ENCODE assay signal across 31 mouse cellular contexts in the genomic region with DNA sequence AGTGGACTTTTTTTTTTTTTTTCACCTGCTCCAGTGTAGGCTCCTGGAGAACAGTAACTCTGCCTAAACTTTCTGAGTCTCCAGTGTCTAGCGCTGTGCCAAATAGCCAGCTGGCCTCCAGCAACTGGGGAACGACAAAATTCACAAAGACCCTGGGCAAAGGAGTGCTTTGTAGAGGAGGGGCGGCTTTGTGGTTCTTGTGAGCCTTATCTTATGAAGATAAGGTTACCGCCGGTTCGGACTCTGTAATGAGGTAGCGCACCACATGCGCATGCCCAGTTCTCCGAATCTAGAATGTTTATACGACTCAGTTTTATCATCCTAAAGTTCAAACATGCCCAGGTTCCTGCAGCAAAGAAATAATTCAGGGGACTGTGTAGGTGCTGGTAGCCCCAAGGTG.
A peak's percentile ranks its signal among the peaks of the same experiment; 100 is the strongest.
DNase-seq lines count a peak whose midpoint lies in the region; ATAC-seq and TF ChIP-seq lines count a peak whose summit lies in the region.
"Had no signal": no experiment of that assay in that cellular context is flagged by ENCODE, and none has a peak within 500 bp of the region (broad histone marks: within the 10 kb centered on the region; RNA-seq: fewer than 3 reads in every experiment).

No protein-coding gene starts in this region.

- H3K9ac ChIP-seq in heart, embryonic 15.5 days: no peak overlapping the region
- no peak overlapping the region for H3K9ac ChIP-seq in midbrain, embryonic 11.5 days (ENCODE audit: low read length)
- H3K9ac ChIP-seq in midbrain, embryonic 16.5 days (ENCODE audit: low read depth, low read length): no peak overlapping the region
- H3K9ac ChIP-seq in stomach, postnatal 0 days (ENCODE audit: low read length): no peak overlapping the region
- H3K9ac ChIP-seq: embryonic facial prominence, embryonic 13.5 days; forebrain, postnatal 0 days; limb, embryonic 15.5 days; liver, embryonic 13.5 days; midbrain, embryonic 12.5 days; neural tube, embryonic 13.5 days had no signal

- H3K27me3 ChIP-seq in heart, embryonic 10.5 days (ENCODE audit: insufficient read depth, poor library complexity, severe bottlenecking): no peaks in the 10 kb centered on the region
- no peaks in the 10 kb centered on the region for H3K27me3 ChIP-seq in heart, embryonic 15.5 days
- no peaks in the 10 kb centered on the region for H3K27me3 ChIP-seq in midbrain, embryonic 11.5 days (ENCODE audit: control insufficient read depth, insufficient read depth, low read length)
- no peaks in the 10 kb centered on the region for H3K27me3 ChIP-seq in midbrain, embryonic 16.5 days (ENCODE audit: control insufficient read depth, insufficient read depth, low read depth, low read length)
- H3K27me3 ChIP-seq in stomach, postnatal 0 days (ENCODE audit: control insufficient read depth, insufficient read depth, low read length): no peaks in the 10 kb centered on the region
- H3K27me3 ChIP-seq: CH12.LX; embryonic facial prominence, embryonic 13.5 days; limb, embryonic 15.5 days; liver, embryonic 13.5 days; midbrain, embryonic 12.5 days; neural tube, embryonic 13.5 days had no signal

- WGBS in heart, embryonic 10.5 days: 32% methylated on average over 10 of the region's 10 CpGs
- WGBS in heart, embryonic 15.5 days: 27% methylated on average over 10 of the region's 10 CpGs
- WGBS in midbrain, embryonic 11.5 days: 91% methylated on average over 10 of the region's 10 CpGs
- 94% methylated on average over 10 of the region's 10 CpGs for whole genome bisulfite sequencing in midbrain, embryonic 16.5 days
- 51% methylated on average over 10 of the region's 10 CpGs for WGBS in stomach, postnatal 0 days

- H3K4me1 ChIP-seq in heart, embryonic 10.5 days: peaks cover 24% of the 10 kb centered on the region; the same call in 1 of the 2 replicates
- H3K4me1 ChIP-seq in heart, embryonic 15.5 days (replicated peaks): peaks cover 14% of the 10 kb centered on the region
- H3K4me1 ChIP-seq in midbrain, embryonic 11.5 days (ENCODE audit: control insufficient read depth, insufficient read depth, low read length): no peaks in the 10 kb centered on the region
- peaks cover 8% of the 10 kb centered on the region for H3K4me1 ChIP-seq in midbrain, embryonic 16.5 days (ENCODE audit: control insufficient read depth, insufficient read depth, low read length)
- no peaks in the 10 kb centered on the region for H3K4me1 ChIP-seq in stomach, postnatal 0 days (replicated peaks; ENCODE audit: control insufficient read depth, insufficient read depth)
- H3K4me1 ChIP-seq: embryonic facial prominence, embryonic 13.5 days; liver, embryonic 13.5 days; midbrain, embryonic 12.5 days; neural tube, embryonic 13.5 days had no signal

- no peaks in the 10 kb centered on the region for H3K9me3 ChIP-seq in heart, embryonic 10.5 days
- H3K9me3 ChIP-seq in heart, embryonic 15.5 days (replicated peaks): no peaks in the 10 kb centered on the region
- no peaks in the 10 kb centered on the region for H3K9me3 ChIP-seq in midbrain, embryonic 11.5 days (ENCODE audit: control insufficient read depth, low read length)
- H3K9me3 ChIP-seq in midbrain, embryonic 16.5 days (replicated peaks; ENCODE audit: control insufficient read depth, low read length, poor library complexity, severe bottlenecking): no peaks in the 10 kb centered on the region
- H3K9me3 ChIP-seq in stomach, postnatal 0 days (ENCODE audit: control insufficient read depth, low read length): no peaks in the 10 kb centered on the region
- H3K9me3 ChIP-seq: embryonic facial prominence, embryonic 13.5 days; limb, embryonic 10.5 days; limb, embryonic 15.5 days; liver, embryonic 13.5 days; neural tube, embryonic 13.5 days had no signal

- peak overlapping the region; percentile 51 for H3K4me2 ChIP-seq in heart, embryonic 15.5 days
- no peak overlapping the region for H3K4me2 ChIP-seq in midbrain, embryonic 11.5 days
- no peak overlapping the region for H3K4me2 ChIP-seq in midbrain, embryonic 16.5 days (ENCODE audit: low read length)
- peak overlapping the region; percentile 29; the same call in 1 of the 2 replicates for H3K4me2 ChIP-seq in stomach, postnatal 0 days (replicated peaks; ENCODE audit: low read depth)
- H3K4me2 ChIP-seq: embryonic facial prominence, embryonic 13.5 days; limb, embryonic 15.5 days; liver, embryonic 13.5 days; midbrain, embryonic 12.5 days; neural tube, embryonic 13.5 days had no signal

- peak overlapping the region; percentile 29 for H3K4me3 ChIP-seq in heart, embryonic 10.5 days
- H3K4me3 ChIP-seq in heart, embryonic 15.5 days: peak overlapping the region; percentile 35
- H3K4me3 ChIP-seq in midbrain, embryonic 11.5 days (ENCODE audit: low read depth, low read length): no peak overlapping the region
- no peak overlapping the region for H3K4me3 ChIP-seq in midbrain, embryonic 16.5 days (ENCODE audit: low read depth, low read length)
- no peak overlapping the region for H3K4me3 ChIP-seq in stomach, postnatal 0 days (ENCODE audit: low read depth, low read length)
- H3K4me3 ChIP-seq: embryonic facial prominence, embryonic 13.5 days; erythroblast, embryonic 14.5 days; limb, embryonic 10.5 days; limb, embryonic 15.5 days; liver, embryonic 13.5 days; midbrain, embryonic 12.5 days; neural tube, embryonic 13.5 days had no signal

- TF ChIP-seq CTCF in stomach, postnatal 0 days (IDR thresholded peaks at IDR 0.05; ENCODE audit: low read depth): no peak

- DNase-seq in heart, embryonic 10.5 days (ENCODE audit: low spot score): no peak
- DNase-seq in heart, adult 9 months (ENCODE audit: low spot score in 2 of 2): no peak
- DNase-seq in heart, adult 18-20 months: no peak
- peak; percentile 71 for DNase-seq in midbrain, embryonic 11.5 days (ENCODE audit: low spot score, missing footprints)
- DNase-seq in stomach, postnatal 0 days (ENCODE audit: low spot score): peak; percentile 24
- DNase-seq in layer of hippocampus, adult 9-10 months (ENCODE audit: low spot score): no peak
- DNase-seq: adrenal gland, adult 2 months; adrenal gland, postnatal 36 days; cerebellum, adult 18-20 months; cerebellum, postnatal 10 days; forebrain, postnatal 0 days; kidney, adult 9 months; kidney, postnatal 10 days; layer of hippocampus, adult 9-11 months; liver, embryonic 13.5 days; lung, adult 2 months; lung, postnatal 36 days; right cerebral cortex, postnatal 4 days; thymus, adult 2 months; thymus, postnatal 4 days had no signal

- no peak for TF ChIP-seq EP300 in stomach, postnatal 0 days (optimal IDR thresholded peaks at IDR 0.05)

- ATAC-seq in heart, embryonic 15.5 days (replicated peaks; ENCODE audit: insufficient number of reproducible peaks, insufficient read depth, low FRiP score, low read depth): no peak
- ATAC-seq in midbrain, embryonic 11.5 days (ENCODE audit: low FRiP score): no peak
- ATAC-seq in midbrain, embryonic 16.5 days: no peak
- ATAC-seq in stomach, postnatal 0 days (ENCODE audit: low FRiP score, low TSS enrichment): no peak
- ATAC-seq: activated CD4-positive, CD25-positive, alpha-beta regulatory T cell, adult 4 months; forebrain, postnatal 0 days; hindbrain, embryonic 16.5 days had no signal

- H3K36me3 ChIP-seq in heart, embryonic 10.5 days: peaks cover 12% of the 10 kb centered on the region; the same call in 1 of the 2 replicates
- H3K36me3 ChIP-seq in heart, embryonic 15.5 days: no peaks in the 10 kb centered on the region
- no peaks in the 10 kb centered on the region for H3K36me3 ChIP-seq in midbrain, embryonic 11.5 days (ENCODE audit: control insufficient read depth, insufficient read depth, low read length)
- H3K36me3 ChIP-seq in midbrain, embryonic 16.5 days (ENCODE audit: control insufficient read depth, insufficient read depth, low read length): no peaks in the 10 kb centered on the region
- no peaks in the 10 kb centered on the region for H3K36me3 ChIP-seq in stomach, postnatal 0 days (ENCODE audit: control insufficient read depth, insufficient read depth, low read length)
- H3K36me3 ChIP-seq: embryonic facial prominence, embryonic 13.5 days; limb, embryonic 10.5 days; limb, embryonic 15.5 days; liver, embryonic 13.5 days; midbrain, embryonic 12.5 days; neural tube, embryonic 13.5 days had no signal

- H3K27ac ChIP-seq in heart, embryonic 10.5 days: 0 out of 2 replicates have a peak overlapping the region, but pooled peaks have one; percentile 36
- no peak overlapping the region for H3K27ac ChIP-seq in heart, embryonic 15.5 days
- no peak overlapping the region for H3K27ac ChIP-seq in midbrain, embryonic 11.5 days (ENCODE audit: low read depth, low read length)
- no peak overlapping the region for H3K27ac ChIP-seq in midbrain, embryonic 16.5 days (ENCODE audit: low read length)
- H3K27ac ChIP-seq in stomach, postnatal 0 days (replicated peaks): no peak overlapping the region
- H3K27ac ChIP-seq: embryonic facial prominence, embryonic 13.5 days; limb, embryonic 10.5 days; limb, embryonic 15.5 days; liver, embryonic 13.5 days; midbrain, embryonic 12.5 days; neural tube, embryonic 13.5 days had no signal

Comparison
In these comparisons a context has a peak if more than half of its experiments do, and no peak if none do; other contexts are left out.
1. DNase-seq: peak in midbrain, embryonic 11.5 days (single experiment) and stomach, postnatal 0 days (single experiment); none in heart, embryonic 10.5 days (single experiment), heart, adult 9 months (0 of 2), heart, adult 18-20 months (0 of 2) and layer of hippocampus, adult 9-10 months (single experiment).
2. H3K4me3 ChIP-seq: peak in heart, embryonic 10.5 days (single experiment) and heart, embryonic 15.5 days (single experiment); none in midbrain, embryonic 11.5 days (single experiment), midbrain, embryonic 16.5 days (single experiment) and stomach, postnatal 0 days (single experiment).
3. H3K4me2 ChIP-seq: peak in heart, embryonic 15.5 days (single experiment) and stomach, postnatal 0 days (single experiment); none in midbrain, embryonic 11.5 days (single experiment) and midbrain, embryonic 16.5 days (single experiment).